Mouse (Mus musculus): ENCODE measurements around the gene Arhgap29.

DNA sequence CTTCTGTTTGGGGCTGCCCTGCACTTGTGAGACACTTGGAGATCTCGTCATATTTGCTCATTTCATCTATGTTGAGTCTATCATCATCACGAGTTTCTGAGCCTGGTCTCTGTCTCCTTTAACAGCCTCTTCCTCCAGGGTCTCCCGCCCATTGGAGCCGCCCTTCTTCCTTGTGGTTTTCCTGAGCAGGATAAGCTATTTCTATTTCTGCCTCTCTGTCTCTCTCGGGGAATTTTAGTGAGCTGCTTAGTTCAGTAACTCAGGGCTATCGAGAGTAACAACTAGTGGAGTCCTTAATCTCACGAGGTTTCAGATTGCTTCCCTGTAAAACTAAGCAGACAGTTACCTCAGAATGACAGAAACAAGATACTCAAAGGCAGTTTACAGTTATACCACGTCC is 90.8 kb downstream of the Arhgap29 start:
- TF ChIP-seq CTCF (conservative IDR thresholded peaks at IDR 0.05; ENCODE audit: low read length) (no peak), NANOG (IDR thresholded peaks at IDR 0.05; ENCODE audit: borderline replicate concordance, low read length) (no peak), POU5F1 (IDR thresholded peaks at IDR 0.05; ENCODE audit: borderline replicate concordance, low read length) (no peak)

Measured in E14TG2a.4 (cell line).